Mouse (Mus musculus): ENCODE measurements at regions not wholly inside any gene's neighbourhood (a gene's known extent, or its start where the extent isn't known, plus 50 kb on each side); places are given as distances from the start of the nearest gene placed in this dataset.

GRCm38 (mm10) chr6:135591085-135591484 is 228.7 kb downstream of the Emp1 start:
- in situ Hi-C loops (cut with MboI, MseI): loop anchor here in 1 of 2 experiments (10.0 kb wide), 1 partner anchor 1356 kb away; no protein-coding TSS in a partner anchor

- in situ Hi-C loops (cut with MboI, MseI): loop anchor here in 1 of 2 experiments (10.0 kb wide), 1 partner anchor 1362 kb away; no protein-coding TSS in a partner anchor
Measured at GRCm38 (mm10) chr6:135596358-135596757, 234.0 kb downstream of the Emp1 start.

DNA sequence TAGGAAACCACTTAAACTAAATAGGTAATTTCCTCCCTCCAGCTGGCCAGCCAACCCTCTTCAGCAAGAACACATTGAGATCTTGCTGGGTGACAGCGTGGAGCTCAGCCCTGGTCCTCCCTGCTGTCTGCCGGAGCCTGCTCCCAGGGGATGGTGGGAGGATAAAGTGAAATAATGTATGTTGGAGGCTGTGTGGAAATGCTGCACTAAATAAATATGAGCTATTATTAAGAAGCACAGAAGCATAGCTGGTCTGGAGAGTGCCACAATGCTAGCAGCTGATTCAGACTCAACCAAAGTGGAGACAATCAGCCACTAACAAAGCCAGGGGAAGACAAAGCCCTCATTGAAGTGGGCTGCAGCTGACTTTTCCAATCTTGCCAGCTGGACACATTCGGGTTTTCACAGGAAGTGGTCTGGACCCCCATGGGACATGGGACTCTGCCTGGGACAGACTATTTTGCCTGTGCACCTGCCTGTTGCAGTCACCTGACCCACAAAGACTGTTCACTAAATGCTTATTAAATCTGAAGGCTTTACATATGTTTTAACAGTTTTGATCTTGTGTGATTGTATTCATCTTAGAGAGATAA is 248.3 kb downstream of the Emp1 start:
- in situ Hi-C loops (cut with MboI, MseI): no loop called here

DNA sequence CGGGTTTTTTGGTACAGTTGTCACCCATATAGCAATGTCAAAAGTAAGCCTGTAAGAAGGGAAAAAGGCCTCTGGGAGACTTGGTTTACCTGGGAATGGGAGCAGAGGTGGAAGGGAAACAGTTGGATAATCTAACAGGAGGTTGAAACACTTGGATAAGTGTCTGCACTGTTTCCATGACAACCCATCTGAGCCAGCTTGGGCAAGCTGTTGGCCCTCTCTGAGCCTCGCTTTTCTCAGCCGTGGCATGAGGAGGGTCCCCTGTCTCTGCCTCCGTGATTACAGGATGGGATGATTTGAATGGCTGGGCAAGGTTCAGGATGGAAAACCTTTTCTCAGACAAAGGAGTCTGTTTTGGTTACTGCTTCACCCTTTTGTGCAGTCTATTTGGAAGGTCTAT is 265.6 kb downstream of the Emp1 start:
- in situ Hi-C loops (cut with MboI, MseI): no loop called here

- in situ Hi-C loops (cut with MboI, MseI): no loop called here
Measured at GRCm38 (mm10) chr6:135629236-135629635, 266.9 kb downstream of the Emp1 start.

GRCm38 (mm10) chr6:135632671-135633070 is 270.3 kb downstream of the Emp1 start:
- in situ Hi-C loops (cut with MboI, MseI): no loop called here

DNA sequence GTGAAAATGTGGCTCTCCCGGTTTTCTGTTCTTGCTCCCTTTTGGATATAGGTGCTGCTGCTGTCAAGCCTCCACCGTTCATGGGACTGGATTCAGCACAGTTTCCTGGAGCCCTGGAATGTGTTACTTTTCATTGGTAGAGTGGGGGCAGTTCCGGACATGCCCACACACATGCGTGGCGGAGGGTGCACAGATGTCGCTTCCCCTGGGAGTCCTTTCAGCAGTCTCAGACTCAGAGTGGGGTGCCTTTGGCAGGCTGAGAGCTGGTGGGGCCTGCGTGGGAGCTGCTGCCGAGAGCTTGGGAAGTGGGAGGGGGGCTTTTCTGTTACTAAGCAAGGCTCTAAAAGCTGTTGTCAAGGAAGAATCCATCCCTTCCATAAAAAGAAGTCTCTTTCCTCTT is 274.3 kb downstream of the Emp1 start:
- in situ Hi-C loops (cut with MboI, MseI): no loop called here

DNA sequence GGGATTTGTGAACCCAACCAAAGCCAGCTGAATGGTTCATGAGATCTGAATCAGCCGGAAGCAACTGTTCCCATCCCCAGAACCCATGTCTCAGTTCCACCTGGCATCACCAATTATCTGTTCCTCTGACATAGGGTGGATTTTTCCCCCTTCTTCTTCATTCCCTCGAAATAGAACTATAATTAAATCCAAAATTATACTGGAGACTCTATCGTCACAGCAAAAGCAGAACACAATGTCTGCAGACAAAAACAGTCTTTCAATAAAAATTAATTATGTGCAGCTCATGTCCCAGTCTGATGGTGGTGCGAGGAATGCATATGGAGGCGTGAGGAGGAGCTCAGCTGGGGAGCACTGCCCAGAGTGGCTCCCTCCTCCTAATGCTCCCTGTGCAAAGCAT is 280.4 kb downstream of the Emp1 start:
- in situ Hi-C loops (cut with MboI, MseI): no loop called here

- in situ Hi-C loops (cut with MboI, MseI): no loop called here
Measured at GRCm38 (mm10) chr6:135646177-135646576, 283.8 kb downstream of the Emp1 start.

- in situ Hi-C loops (cut with MboI, MseI): no loop called here
Measured at GRCm38 (mm10) chr6:135653002-135653401, 290.7 kb downstream of the Emp1 start.

GRCm38 (mm10) chr6:135662386-135662785 is 300.0 kb downstream of the Emp1 start:
- in situ Hi-C loops (cut with MboI, MseI): loop anchor here in 1 of 2 experiments (5.0 to 10.0 kb wide), 2 partner anchors 85 to 1542 kb away; no protein-coding TSS in a partner anchor

DNA sequence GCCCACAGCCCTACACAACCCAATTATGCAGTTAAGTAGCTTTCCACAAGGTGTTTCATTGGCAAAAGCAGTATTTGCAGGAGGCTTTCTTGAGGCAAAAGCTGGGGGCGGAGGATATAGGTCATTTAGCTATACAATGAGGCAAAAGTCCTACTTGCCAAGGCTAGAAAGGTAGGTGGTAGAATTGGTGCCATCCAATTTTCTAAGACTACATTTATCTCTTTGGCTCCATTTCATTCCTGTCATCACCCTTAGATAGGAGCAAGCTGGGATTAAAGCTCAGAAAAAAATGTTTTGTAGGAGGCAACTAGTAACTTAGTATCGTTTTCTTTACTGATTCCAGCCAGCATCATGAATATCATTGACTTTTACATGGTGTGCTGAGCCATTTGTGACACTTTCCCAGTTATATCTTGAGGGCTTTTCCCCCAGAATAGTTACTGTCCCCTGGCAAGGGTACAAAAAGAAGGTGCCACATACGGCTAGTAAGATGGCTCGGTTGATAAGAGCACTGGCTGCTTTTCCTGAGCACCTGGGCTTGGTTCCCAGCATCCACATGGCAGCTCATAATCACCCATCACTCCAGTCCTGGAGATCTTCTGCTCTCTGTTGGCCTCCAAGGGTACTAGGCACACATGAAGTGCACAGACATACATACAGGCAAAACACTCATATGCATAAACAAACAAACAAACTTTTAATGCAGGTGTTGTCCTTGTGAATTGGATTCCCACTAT is 300.6 kb downstream of the Emp1 start:
- in situ Hi-C loops (cut with MboI, MseI): loop anchor here in 1 of 2 experiments (5.0 to 10.0 kb wide), 2 partner anchors 86 to 1542 kb away; no protein-coding TSS in a partner anchor

All from T-helper 17 cell (primary cell).